Mouse (Mus musculus) T-cell, adult 2 months (primary cell): ENCODE results near the gene Ankrd34a.

Experiments used
- DNase-seq: peaks from one replicate; pipeline ENCODE4 v3.0.0; 2022; ENCODE audit warnings: low spot score

Gene Ankrd34a

DNA sequence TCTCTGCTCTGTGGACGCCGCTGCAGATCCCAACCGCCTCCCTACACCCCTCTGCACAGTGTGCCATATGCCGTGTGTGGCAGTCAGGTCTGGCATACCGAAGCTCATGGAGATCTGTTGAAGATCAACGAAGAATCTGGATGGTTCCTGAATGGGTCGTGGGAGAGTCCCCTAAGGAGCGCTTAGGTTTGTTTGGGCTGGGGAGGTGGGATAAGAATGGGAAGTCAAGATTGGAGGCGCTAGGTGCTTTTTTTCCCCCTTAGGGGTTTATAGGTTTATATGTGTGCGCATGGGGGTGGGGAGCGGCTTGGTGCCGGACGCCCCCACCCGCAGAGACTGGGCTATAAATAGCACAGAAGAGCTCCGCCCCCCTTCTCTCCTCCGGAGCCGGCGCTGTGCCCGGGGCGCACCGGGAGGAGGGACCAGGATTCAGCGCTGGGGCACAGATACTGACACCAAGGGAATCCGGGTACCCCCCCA, at the start of gene Ankrd34a:
TSS of gene Ankrd34a (plus strand) at position 409 of the 480 bp plus-strand sequence.
- DNase-seq: no peak

DNA sequence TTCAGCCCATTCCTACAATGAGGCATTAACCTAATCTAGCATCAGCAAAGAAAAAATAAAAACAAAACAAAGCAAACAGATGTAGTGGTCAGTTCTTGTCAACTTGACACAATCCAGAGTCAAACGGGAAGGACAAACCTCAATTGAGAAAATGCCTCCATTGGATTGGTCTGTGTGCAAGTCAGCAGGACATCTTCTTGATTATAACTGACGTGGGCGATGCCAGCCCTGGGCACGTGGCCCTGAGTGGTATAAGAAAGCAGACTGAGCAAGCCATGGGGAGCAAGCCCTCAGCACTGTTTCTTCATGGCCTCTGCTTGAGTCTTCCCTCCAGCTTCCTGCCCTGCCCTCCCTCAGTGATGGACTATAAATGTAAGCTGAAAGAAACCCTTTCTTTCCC, 49.6 kb upstream of the Ankrd34a start:
- no peak for DNase-seq

DNA sequence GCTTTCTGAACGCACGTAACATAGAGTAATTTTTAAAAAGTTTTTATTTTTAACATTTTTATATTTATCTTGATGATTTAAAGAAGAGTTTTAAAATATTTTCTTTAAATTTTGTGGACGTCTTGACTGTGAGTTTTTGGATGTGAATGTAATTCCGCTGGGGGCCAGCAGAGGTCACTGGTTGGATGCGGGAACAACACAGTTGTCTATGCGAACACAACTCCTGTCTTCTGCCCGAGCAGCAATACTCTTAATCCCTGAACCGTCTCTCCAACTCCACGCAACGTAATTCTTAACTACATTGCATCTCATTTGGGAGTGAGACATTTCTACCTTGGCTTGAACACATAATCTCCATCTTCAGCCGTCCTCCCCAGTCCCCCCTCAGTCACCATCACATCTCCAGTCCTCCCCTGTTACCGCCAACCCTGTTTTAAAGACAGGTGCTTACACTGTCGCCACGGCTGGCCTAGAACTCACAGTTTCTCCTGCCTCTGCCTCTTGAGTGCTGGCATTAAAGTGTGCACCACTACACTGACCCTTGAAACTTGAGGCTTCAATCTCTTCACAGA, 49.0 kb upstream of the Ankrd34a start:
- peak; percentile 77 for DNase-seq

DNA sequence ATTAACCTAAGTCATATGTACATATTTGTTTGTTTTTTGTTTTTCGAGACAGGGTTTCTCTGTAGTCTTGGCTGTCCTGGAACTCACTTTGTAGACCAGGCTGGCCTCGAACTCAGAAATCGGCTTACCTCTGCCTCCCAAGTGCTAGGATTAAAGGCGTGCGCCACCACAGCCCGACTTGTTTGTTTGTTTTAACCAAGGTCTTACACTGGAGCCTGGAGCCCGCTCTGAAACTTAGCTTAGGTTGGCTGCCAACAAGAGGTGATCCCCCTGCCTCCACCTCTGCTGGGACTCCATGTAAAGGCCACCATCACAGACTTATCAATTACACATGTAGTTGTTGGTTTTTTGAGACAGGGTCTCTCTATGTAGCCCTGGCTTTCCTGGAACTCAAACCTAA, 47.6 kb upstream of the Ankrd34a start:
- DNase-seq: no peak

DNA sequence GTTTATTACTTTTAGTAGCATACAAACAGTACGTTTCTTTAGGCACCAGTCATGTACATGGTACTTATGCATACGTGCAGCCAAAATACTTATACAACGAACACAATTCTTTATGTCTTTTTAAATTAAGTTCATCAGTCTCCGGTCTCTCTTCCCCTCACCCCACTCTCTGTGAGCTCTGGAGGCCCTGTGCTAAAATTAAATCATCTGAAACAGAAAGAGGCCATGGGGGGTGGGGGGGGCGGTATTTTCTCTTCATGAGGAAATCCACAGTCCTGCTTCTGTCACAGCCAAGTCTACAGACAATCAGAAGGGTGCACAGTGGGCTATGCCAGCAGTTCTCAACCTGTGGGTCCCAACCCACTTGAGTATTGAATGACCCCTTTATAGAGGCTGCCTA, 47.1 kb upstream of the Ankrd34a start:
- no peak for DNase-seq

DNA sequence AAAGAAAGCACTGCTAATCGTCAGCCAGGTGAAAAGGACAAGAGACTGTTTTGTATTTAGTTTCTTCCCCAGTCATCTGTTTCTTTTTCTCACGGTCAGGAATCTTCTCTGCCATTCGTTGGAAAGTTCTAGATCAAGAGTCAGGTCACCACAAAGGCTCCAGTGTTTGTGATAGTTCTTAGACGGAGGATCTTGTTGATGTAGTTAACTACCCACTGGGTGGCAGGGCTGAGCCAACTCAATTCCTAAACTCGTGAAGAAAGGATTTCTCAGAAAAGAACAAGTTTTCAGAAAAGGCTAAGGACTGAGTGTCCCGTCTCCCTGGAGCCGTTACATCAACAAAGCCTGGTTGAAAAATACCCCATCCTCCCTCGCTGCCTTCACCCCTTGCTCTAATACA, 45.2 kb upstream of the Ankrd34a start:
- DNase-seq: peak; percentile 73

DNA sequence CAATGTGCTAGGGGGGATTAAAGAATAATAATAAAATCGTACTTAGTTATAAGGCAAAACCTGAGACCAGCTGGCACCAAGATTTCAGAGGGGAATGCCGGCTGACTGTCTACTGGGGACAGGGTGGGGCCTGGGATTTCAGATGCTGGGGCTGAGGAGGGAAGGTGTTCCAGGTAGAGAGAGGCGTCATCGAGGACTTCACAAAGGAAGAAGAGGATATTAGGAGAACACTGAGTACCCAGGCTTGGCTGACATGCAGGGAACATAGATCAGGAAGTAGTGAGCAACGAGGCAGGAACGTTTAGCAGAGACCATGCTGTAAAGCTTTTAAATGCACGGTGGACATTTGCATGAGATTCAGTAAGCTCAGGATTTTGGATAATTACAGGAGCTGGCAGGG, 44.5 kb upstream of the Ankrd34a start:
- no peak for DNase-seq

DNA sequence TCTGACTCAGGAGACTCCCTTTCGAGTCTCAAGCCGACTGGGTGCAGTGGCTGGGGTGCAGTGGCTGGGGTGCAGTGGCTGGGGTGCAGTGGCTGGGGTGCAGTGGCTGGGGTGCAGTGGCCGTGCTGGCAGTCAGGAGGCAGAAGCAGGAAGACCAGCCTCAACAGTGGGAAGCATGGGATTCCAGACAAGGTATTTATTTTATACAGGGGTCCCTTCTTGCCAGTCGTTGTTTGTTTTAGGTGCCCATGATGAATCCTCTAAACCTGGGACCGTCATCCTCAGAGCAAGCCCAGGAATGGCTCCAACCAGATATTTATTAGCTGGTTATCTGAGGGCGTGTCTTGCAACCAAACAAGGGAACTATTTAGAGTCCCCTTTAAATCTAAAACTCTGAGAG, 42.8 kb upstream of the Ankrd34a start:
- no peak for DNase-seq

DNA sequence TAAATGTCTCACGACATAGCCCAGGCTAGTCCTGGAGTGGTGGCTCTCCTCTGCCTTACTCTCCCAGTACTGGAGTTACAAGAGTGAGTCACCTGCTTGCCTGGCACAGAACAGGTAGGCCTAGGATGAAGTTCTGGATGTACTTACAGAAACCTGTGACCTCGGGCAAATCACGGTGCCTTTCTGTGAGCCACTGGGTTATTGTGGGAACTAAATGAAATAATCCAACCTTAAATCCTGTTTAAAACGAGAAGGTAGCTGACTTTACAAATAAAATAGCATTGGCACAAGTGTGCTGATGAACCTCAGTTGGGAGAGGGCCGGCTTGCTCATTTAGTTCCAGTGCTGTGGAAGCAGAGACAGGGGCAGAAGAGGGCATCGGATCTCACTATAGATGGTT, 42.2 kb upstream of the Ankrd34a start:
- no peak for DNase-seq

DNA sequence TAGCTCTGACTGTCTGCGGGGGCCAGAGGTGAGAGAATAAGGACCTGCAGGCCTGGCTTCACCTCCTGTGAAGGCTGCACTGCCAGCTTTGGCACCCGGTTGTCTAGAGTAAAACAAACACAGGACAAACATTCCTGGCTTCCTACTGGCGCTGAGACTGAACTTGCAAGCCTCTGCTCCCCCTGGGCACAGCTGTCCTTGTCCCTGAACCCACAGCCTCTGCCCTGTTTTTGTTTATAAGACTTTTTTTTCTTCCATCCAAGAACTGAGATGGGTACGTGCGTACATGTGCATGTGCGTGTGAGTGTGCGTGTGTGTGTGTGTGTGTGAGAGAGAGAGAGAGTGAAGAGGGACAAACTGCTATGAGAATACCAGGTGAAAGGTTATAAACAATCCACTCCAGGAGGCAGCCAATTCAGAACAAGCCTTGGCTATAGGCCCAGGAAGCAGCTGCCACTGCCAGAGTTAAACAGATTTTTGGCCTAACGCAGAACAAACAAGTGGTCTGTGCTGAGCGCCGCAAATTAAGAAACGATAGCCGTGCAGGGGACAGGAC, 41.3 kb upstream of the Ankrd34a start:
- peak; percentile 60 for DNase-seq

DNA sequence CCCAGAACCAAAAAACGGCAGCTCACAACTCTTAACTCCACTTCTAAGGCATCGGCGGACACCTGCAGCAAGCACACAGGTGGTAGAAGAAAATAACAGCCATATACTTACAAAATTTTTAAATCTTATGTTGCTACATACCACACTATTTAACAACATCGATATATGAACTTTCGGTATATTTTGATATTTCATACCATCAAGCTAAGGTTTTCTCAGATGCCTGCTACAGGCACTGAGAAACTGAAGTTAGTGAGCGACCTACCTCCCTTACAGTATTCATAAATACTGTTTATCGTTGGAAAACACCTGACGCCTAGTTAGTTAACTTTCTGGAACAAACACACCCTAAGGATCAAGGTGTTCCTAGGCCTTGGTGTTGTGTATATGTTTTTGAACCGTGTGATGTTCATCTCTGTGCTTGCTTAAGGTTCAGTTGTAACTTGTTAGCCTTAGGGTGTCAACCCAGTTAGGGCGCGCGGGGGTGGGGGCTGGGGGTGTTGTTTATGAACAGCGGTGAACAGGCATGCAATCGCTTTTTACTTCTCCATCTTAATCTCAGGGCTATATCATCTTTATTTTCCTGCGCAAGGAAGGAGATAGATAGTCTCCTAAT, 40.3 kb upstream of the Ankrd34a start:
- DNase-seq: peak; percentile 32

DNA sequence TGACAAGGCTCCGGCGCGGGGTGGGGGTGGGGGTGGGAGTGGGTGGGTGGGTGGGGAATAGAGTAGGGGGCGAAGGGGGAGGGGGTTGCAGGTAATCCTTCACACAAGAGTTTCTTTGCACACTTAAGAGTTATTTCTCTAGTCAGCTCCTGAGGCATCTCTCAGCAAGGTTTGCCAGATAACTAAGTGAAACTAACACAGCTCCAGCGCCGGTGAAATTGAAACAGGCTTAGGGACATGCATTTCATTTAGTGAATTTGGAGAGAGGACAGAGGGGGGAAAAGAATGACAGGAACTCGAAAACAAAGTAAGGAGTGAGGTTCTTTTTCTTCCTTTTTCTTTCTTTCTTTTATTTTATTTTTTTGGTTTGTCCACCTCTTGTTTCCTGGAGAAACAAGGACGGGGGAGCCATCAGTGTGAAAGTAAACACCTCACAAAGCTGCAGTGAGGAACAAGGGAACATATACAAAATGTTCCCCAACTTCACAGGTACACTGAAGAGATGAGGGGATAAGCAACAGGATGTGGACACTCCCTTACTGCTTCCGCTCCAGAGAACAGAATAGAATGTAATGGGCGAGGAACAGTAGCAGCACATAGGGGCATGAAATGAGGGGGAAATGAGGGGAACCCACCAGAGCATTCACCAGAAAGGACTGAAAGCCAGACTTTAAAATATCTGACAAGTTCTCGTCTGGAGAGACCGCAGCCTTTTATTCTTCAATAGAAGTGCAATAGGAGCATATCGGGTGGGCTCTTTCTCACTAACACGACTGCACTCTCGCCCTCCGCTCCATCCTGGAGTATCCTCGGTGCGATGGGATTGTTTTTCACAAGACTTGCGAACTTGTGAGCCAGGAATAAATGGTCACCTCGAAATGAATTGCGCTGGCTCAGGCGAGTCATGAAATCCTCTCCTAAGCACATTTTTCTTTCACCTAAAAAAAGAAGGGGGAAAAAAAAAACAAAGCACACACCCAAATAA, 39.5 kb upstream of the Ankrd34a start:
- peak; percentile 75 for DNase-seq

DNA sequence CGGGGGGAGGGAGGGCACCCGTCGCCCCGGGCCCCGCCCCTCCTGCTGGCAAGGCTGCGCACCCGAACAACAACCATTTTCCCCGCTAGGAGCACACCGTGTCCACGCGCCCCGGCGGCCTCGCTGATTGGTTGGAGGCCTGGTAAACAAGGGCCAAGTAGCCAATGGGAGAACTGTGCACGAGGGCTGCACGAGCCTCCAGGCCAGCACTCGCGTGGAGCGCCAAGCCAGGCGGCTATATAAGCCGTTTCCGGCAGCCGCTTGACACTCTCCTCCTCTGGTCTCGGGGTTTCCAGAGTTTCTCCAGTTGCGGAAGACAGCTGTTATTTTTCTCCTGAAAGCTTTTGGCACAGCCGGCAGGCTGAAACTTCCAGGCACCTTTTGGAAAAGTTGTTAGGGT, 38.7 kb upstream of the Ankrd34a start, which contains the start of gene Txnip:
TSS of gene Txnip (plus strand) at position 264 of the 400 bp plus-strand sequence.
- DNase-seq: peak; percentile 99

DNA sequence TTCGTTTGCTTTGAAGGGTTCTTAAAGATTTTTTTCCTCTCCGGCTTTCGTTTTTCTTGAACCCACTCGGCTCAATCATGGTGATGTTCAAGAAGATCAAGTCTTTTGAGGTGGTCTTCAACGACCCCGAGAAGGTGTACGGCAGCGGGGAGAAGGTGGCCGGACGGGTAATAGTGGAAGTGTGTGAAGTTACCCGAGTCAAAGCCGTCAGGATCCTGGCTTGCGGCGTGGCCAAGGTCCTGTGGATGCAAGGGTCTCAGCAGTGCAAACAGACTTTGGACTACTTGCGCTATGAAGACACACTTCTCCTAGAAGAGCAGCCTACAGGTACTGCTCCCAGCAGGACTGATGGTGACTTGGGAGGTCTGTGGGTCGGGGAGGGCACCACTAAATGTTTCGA, 38.3 kb upstream of the Ankrd34a start:
- no peak for DNase-seq

DNA sequence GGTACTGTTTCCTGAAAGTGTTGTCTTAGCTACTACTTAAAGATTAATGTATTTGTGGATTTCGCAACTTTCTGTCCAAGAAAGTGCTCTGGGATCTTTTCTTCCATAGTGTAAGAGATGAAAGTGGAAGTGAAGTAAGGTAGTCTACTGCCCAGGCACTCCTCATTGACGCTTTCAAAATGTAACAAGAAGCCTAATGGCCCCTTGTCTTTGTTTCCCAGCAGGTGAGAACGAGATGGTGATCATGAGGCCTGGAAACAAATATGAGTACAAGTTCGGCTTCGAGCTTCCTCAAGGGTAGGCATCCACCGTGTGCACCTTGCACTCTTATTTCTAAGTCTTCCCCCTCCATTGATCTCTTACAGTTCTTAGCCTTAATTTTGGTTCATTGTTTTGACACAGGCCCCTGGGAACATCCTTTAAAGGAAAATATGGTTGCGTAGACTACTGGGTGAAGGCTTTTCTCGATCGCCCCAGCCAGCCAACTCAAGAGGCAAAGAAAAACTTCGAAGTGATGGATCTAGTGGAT, 37.7 kb upstream of the Ankrd34a start:
- no peak for DNase-seq

DNA sequence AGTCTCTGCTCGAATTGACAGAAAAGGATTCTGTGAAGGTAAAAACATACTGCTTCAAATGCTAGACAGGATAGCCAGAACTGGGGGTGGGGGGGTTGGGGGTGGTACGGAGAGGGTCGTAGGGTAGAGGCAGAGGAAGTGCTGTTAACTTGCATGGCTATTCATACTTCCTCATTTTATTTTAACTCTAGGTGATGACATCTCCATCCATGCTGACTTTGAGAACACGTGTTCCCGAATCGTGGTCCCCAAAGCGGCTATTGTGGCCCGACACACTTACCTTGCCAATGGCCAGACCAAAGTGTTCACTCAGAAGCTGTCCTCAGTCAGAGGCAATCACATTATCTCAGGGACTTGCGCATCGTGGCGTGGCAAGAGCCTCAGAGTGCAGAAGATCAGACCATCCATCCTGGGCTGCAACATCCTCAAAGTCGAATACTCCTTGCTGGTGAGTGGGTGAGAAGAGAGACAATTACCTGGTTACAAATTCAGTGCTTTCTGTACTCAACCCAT, 37.0 kb upstream of the Ankrd34a start:
- no peak for DNase-seq

DNA sequence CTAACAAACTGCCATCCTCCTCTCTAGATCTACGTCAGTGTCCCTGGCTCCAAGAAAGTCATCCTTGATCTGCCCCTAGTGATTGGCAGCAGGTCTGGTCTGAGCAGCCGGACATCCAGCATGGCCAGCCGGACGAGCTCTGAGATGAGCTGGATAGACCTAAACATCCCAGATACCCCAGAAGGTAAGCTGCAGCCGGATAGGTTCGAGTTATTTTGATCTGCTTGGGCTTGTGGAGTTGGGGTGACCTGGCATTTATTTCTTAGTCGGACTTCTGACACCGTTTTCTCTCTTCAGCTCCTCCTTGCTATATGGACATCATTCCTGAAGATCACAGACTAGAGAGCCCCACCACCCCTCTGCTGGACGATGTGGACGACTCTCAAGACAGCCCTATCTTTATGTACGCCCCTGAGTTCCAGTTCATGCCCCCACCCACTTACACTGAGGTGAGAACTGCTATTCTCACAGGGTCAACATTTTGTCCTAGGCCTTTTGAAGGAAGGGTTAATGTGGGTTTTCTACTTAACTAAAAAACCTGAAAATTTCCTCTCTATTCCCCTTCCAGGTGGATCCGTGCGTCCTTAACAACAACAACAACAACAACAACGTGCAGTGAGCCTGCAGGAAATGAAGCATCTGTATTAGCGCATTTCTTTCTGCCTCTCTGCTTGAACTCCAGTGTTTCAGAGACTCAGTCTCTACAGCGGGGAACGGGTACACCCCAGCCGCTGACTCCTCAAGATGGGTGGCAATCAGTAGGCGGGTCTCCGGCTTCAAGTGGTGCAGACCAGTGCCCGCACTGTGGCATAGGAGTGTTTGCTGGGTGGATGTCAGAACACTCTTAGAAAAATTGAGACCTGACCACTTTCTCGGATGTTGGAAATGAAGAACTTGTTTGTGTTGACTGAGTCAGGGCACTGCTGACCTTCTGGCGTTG, 36.3 kb upstream of the Ankrd34a start:
- DNase-seq: no peak

DNA sequence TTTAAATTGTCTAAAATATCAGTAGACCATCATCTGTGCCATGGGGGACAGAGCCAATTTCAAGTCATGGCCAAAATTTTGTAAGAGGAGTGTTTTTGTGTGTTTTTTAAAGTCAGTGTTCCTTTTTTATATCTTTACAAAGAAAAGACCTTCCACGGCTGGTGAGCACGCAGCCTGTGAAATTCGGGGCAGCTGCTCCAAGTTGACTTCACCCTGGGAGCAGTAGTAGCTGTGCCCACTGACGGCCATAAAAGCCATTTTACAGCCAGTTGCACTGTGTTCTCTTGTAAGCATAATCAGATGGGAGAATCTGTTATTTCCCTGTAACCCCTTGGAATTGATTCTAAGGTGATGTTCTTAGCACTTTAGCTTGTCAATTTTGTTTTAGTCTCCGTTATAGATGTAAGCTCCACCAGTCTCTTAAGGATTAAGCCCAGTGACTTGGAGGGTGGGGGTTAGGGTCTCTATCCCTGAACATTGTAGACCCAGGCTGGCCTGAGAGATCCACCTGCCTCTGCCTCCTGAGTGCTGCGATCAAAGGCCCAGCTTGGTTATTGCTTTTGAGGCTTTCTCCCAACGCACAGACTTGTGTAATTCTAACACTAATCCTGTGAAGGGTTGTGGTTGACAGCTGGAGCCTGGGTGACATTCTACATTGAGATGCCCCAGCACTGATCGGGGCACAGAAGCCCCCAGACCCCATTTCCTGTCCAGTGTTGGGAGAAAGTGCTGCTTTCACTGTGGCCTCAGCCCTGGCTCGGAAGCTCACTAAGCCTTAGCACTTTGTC, 35.4 kb upstream of the Ankrd34a start:
- no peak for DNase-seq

DNA sequence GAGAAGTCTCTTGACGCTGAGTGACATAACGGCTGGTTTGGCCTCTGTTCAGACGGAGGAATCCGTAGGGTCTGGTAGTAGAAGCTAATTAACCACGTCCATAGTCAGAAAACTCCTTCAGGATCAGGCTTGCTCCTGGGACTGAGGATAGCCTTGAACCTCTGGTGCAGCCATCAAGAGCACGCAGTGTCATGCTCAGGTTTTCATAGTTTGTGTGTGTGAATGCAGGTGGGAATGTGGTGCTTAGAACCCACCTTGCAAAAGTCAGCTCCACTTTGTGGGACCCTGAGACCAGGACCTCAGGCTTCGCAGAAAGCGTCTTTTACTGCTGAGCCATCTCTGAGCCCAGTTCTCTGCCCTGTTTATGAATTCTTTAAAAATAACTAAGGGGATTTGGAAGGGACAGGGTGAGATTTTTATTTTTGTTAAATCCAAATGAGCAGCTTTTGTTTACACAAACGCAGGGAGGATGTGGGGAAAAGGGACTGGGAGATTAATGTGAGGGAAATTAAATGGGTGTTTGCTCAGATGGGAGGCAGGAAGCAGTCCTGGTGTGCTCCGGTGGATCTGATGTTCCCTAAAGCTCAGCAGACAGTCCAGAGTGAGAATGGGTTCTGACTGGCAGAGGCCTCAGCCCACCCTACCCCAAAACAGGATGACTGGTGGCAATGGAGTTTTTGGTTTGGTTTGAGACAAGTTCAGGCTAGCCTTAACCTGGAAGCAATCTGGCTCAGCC, 34.3 kb upstream of the Ankrd34a start:
- DNase-seq: no peak
